Mouse (Mus musculus) lung, adult 2 months (tissue): ENCODE measurements around the gene Sec63.

Experiments used
- CTCF ChIP-seq: fragments of 200-500 bp; IDR thresholded peaks from 2 replicates; pipeline ENCODE4 v1.5.1; 2011; ENCODE audit warnings: mild to moderate bottlenecking, low read length, control low read depth; ENCODE audit not compliant: insufficient read depth
- POLR2A ChIP-seq: fragments of 200-500 bp; IDR thresholded peaks from 2 replicates; pipeline ENCODE4 v1.6.1; 2011; ENCODE audit warnings: low read depth, mild to moderate bottlenecking, control low read depth, low read length, borderline replicate concordance; ENCODE audit errors: extremely low read depth

GRCm38 (mm10) chr10:42775450-42775849 lies 14.2 kb downstream of the Sec63 start:
- no peak for TF ChIP-seq CTCF
- TF ChIP-seq POLR2A, result no peak
